Mouse (Mus musculus) naive thymus-derived CD4-positive, alpha-beta T cell, adult 5 months (primary cell): ENCODE results near the gene Ckm. TPM values are rescaled to one million over a fixed set of nuclear protein-coding genes. Genes with fewer than 3 reads are reported as not detected.

Experiments
- polyA plus RNA-seq: library from polyadenylated mRNA; unstranded; fragments of 100-300 nt; shearing (Covaris generic); gene quantifications from one replicate; pipeline ENCODE4 v1.2.1, GENCODE M21; 2017

Ckm gene
- not detected for polyA plus RNA-seq

DNA sequence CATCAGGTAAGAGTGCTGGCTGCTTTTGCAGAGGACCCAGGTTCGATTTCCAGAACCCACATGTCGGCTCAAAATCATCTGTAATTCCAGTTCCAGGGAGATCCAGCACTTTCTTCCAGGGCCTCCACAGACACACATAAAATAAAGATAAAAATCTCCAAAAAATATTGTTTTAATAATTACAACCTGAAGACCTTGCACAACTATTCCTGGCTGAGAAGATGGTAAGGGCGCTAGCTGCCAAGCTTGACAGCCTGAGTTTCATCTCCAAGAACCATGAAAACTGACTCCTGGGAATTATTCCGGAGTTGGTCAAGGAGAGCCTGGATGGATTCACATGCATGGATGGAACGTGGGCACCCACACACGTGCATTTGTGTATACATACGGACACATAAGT lies at the start of gene Ckm:
TSS of gene Ckm (plus strand) at position 301 of the 400 bp plus-strand sequence.

DNA sequence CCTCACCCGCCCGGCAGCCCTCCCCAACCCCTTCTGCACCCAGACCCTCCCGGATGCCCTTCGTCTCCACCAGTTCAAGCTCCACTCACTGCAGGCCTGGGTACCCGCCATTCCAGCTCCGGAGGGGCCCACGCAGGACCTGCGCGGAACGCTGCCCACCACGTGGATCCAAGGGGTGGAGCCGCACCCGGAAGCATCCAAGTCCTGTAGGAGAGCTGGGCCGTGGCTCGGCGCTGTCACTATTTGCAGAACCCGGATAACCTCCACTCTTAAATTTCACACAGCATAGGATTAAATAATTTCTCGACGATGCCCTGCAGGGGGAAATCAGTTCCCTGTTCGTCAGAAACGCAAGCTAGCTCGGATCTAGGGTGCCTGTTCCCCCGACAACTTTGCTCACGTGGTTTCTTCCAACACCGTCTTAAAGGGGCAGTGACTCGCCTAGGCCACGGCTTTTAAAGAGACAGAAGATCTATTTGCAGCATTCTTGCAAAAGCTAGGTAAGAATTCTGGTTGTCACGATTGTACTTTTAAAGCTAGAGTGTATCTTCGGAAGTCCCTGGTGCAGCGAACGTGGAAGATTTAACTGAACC lies 45.2 kb upstream of the Ckm start, which contains the start of the genes Cd3eap and Ppp1r13l:
TSS of gene Cd3eap (minus strand) at position 185 of the 593 bp plus-strand sequence.
TSS of gene Ppp1r13l (plus strand) at position 451 of the 593 bp plus-strand sequence.

DNA sequence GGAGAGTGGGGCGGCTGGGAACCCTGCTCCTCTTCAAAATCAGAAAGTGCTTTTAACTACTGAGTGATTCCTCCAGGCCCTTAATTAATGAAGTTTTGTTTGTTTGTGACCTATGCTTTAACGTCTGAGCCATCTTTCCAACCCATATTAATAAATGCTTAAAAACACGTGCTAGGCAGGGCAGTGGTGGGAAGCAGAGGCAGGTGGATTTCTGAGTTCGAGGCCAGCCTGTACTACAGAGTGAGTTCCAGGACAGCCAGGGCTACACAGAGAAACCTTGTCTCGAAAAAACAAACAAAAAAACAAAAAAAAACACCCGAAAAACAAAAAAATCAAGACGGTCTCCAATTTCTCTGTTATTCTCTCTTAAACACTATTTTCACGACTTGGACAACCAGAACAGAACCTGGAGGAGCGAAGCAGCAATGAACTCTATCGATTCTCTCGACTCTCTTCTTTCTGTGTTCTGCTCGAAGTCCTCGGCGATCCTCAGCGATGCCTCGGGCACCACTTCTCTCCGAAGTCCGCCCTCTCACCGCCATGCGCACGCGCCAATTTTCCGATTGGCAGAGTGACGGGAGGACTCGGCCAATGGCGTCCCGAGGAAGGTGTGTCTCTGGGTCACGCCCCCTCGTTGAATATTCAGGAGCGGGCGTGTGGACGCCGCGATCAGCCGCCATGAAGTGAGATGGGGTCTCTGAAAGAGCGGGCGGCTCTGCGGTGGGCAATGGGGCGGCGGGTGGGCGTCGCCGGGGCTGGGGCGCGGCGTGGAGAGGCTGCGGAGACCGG lies 23.0 kb upstream of the Ckm start, which contains the start of gene Ercc2:
TSS of gene Ercc2 (plus strand) at position 634 of the 789 bp plus-strand sequence.

DNA sequence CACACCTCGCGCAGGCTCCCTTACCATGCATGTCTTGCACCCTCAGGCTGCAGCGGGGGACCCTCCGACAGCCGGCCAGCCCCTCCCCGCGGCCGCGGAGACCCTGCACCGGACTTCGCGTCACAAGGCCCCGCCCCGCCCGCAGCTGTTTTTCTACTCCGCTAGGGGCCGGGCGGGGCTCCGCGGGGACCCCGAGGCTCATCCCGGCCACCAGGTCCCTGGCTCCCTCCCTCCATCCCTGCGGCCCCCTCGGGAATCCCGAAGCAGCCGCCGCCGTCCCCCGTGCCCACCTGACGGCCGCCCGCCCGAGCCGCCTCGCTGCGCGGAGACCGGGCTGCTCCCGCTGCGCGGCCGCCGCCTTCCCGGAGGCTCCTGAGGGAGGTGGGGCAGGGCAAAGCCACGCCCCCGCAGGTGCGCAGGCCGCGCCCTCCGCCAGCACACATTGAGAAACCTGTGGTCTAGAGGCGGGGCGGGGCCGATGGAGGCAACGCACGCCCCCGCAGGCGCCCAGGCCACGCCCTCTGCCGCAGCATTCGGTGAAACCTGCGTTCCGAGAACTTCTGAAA lies 762 bp upstream of the Ckm start, which contains the start of gene Klc3:
TSS of gene Klc3 (minus strand) at position 374 of the 566 bp plus-strand sequence.

DNA sequence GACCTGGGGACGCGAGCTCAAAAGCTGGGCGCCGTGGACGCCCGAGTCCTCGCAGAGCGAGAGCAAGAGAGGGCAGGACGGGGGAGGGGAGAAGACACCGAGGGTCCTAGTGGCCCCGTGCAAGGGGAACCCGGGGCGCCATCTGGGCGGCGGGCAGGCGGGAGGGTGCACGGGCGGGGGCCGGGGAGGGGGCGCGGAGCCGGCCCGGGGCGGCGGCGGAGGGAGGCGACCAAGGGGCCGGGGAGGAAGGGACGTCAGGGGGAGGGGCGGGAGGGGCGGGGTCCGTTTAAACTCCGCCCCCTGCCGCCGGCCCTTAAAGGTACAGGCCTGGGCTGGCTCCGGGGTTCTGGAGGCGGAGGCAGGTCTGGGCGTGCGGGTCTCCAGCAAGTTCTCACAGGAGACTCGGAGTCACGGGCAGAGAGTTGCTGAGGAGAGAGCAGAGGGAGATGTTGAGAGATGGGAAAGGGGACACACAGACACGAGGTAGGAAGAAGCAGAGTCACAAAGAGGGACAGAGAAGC lies 54.1 kb downstream of the Ckm start, which contains the start of gene Mark4:
TSS of gene Mark4 (minus strand) at position 231 of the 521 bp plus-strand sequence.

DNA sequence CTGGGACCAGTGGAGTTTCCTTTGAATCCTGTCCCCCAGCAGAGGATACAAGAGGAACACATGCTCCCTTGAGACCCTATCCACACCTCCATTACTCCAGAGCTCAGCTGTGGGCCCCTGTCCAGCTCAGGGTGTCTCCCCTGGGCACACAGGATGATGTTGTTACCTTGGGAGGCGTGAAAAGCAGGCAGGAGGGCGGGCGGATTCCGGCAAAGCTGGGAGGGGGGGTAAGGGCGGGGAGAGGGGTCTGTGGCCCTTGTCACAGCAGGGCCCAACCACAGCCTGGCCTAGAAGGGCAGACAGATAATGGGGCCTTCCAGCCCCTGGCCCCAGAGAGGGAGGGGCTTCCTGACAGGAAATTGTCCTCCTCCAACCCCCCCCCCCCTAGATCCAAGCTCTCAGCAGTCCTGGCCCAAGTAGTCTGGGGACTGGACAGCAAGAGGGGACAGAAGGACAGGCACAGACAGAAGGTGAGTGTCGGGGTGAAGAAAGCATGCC lies 58.4 kb downstream of the Ckm start, which contains the start of gene Exoc3l2:
TSS of gene Exoc3l2 (plus strand) at position 448 of the 498 bp plus-strand sequence.

Other genes starting within 250 kb of the Ckm start
- not detected for gene Gipr, start 238.6 kb upstream of the Ckm start, polyA plus RNA-seq
- 14.0 TPM for gene Eml2, start 228.4 kb upstream of the Ckm start, polyA plus RNA-seq
- 0.16 TPM for gene Gpr4, start 192.2 kb upstream of the Ckm start, polyA plus RNA-seq
- gene Opa3, start 176.4 kb upstream of the Ckm start, polyA plus RNA-seq, result 47.3 TPM
- 193 TPM for gene Vasp, start 133.0 kb upstream of the Ckm start, polyA plus RNA-seq
- not detected for gene Ppm1n, start 124.7 kb upstream of the Ckm start, polyA plus RNA-seq
- gene Rtn2, start 122.2 kb upstream of the Ckm start, polyA plus RNA-seq, result not detected
- gene Fosb, start 94.7 kb upstream of the Ckm start, polyA plus RNA-seq, result 7.9 TPM
- gene Ercc1, start 60.0 kb upstream of the Ckm start, polyA plus RNA-seq, result 67.3 TPM
- gene Cd3eap, start 45.3 kb upstream of the Ckm start, polyA plus RNA-seq, result 9.8 TPM
- gene Ppp1r13l, start 45.0 kb upstream of the Ckm start, polyA plus RNA-seq, result 0.25 TPM
- gene Ercc2, start 22.8 kb upstream of the Ckm start, polyA plus RNA-seq, result 9.8 TPM
- 11.8 TPM for gene Klc3, start 672 bp upstream of the Ckm start, polyA plus RNA-seq
- gene Mark4, start 54.0 kb downstream of the Ckm start, polyA plus RNA-seq, result 8.7 TPM
- not detected for gene Exoc3l2, start 58.6 kb downstream of the Ckm start, polyA plus RNA-seq
- gene Bloc1s3, start 103.6 kb downstream of the Ckm start, polyA plus RNA-seq, result 3.8 TPM
- 58.6 TPM for gene Trappc6a, start 103.6 kb downstream of the Ckm start, polyA plus RNA-seq
- gene Nkpd1, start 113.1 kb downstream of the Ckm start, polyA plus RNA-seq, result not detected
- 26.1 TPM for gene Ppp1r37, start 158.3 kb downstream of the Ckm start, polyA plus RNA-seq
- not detected for gene Zfp296, start 172.5 kb downstream of the Ckm start, polyA plus RNA-seq
- gene Gemin7, start 172.8 kb downstream of the Ckm start, polyA plus RNA-seq, result 80.0 TPM
- gene Clasrp, start 199.7 kb downstream of the Ckm start, polyA plus RNA-seq, result 71.6 TPM
- 102 TPM for gene Relb, start 224.7 kb downstream of the Ckm start, polyA plus RNA-seq